Mouse (Mus musculus): Measurements from ENCODE around the gene Sohlh1.

Gene Sohlh1

DNA sequence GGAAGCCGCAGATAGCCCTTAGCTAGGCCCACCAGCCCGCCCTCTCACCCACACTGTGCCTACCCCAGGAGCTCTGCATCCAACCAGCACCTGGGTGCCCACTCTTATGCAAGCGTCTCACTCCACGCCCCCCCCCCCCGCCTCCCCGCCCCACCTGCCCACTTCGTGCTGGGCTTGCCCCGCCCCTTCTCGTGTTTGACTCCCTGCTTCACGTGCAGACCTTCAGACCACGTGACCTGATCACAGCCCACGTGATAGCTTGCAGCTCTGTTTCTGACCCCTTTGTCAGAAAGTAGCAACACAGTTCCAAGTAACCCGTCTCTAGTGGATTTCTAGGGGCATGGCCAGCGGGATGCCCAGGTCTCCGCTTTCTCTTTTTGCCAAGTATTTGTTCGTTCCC lies at the start of gene Sohlh1:
Gene Sohlh1 (minus strand): TSS at position 23 of the 400 bp plus-strand sequence.
- DNase-seq = no peak

DNA sequence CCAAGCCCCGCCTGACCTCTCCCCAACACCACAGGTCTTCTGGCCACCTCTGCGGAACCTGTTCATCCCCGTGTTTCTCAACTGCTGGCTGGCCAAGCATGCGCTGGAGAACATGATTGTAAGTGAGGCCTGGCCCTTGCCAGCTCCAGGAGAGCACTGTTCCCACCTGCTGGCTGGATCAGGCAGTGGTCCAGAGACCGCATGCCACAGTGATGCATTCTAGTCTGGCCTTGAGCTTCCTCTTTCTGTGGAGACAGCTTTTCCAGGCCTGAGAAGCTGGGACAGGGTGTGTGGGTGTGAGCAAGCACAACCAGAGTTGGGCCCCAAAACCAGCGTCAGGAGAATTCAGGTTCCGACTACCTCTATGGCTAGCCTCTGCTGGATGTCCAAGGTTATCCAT lies 45.4 kb upstream of the Sohlh1 start:
- DNase-seq = no peak

DNA sequence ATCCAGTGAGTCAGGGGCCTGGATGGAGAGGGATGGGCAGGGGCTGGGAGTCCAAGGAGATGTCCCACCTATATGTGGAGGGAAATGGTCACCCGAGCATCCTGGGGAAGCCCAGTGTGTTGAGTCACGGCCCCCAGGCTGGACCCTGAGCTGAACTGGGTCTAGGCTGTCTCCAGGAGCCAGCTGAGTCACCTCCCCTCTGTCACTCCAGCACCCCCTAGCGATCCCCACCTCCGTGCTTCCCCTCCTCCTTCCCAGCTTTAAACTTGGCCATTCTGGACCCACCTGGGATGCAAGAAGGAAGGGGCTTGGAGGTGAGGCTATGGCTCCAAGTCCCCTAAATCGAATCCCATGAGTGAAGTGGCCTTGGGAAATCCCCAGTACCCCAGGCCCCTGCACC lies 41.1 kb upstream of the Sohlh1 start:
- DNase-seq = peak; percentile 37

DNA sequence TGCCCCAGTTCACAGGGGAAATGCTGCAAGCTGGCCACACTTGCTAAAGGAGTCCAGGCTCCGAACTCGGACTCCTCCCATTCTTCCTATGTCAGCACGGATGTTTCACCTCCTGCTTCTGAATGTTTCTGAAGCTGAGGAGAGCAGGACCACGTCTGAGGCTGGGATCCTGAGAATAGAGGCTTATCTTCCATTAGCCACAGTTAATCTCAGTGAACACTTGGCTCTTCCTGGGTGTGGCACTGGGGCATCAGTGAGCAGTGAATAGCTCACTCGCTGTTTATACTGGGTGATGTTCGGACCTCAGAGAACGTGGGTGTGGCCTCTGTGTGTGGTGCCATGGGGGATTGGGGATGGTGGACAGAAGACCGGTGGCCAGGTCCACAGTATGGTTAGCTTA lies 40.2 kb upstream of the Sohlh1 start:
- no peak for DNase-seq

DNA sequence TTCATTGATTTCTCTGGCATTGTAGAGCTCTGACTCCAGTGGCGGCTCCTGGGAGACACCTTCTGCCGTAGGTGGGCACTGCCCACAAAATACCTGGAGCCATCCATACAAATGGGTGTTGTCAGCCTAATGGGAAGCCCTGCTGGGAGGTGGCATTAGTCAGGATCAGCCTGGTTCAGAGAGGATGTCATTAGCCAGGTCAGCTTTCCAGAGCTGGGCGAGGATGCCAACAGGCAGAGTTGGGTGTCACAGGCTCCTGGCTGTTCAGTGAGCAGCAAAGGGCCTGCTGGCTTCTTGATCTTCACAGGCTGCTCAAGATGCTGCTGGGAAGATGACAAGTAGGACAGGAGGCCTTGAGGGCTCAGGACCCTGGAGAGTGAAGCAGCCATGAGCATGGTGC lies 37.7 kb upstream of the Sohlh1 start:
- DNase-seq = no peak

DNA sequence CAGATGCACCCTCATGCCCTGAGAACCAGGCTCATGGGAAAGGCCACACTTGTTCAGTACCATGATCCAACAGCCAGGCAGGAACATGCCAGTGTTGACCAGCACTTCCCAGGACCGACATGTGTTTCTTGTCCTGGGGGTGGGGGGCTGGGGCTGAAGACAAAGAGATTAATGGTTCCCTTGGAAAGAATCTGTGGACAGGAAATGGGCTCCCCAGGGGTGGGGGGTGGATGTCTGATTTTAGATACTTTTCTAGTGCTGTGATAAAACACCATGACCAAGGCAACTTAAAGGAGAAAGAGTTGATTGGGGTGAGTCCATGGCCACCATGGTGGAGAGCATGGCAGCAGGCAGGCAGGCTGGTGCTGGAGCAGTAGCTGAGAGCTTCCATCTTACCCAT lies 35.2 kb upstream of the Sohlh1 start:
- DNase-seq = no peak

DNA sequence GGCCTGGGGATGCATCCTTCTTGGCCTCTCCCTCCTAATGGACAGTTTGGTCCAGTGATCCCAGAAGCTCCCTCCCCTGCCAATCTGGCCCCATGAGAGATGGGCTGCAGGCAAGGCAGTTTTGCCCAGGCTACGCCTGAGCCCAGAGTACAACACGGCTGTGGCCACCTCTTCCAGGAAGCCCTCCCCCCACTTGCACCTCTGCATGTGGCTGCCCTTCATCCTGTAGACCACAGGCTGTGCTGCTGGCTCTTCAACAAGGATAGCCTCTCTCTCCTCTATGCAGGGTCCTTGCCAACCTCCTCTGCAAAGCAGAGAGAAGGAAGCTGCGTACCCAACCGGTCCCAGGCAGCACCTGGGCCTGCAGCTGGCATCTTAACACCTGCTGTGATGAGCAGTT lies 32.0 kb upstream of the Sohlh1 start:
- DNase-seq = no peak

DNA sequence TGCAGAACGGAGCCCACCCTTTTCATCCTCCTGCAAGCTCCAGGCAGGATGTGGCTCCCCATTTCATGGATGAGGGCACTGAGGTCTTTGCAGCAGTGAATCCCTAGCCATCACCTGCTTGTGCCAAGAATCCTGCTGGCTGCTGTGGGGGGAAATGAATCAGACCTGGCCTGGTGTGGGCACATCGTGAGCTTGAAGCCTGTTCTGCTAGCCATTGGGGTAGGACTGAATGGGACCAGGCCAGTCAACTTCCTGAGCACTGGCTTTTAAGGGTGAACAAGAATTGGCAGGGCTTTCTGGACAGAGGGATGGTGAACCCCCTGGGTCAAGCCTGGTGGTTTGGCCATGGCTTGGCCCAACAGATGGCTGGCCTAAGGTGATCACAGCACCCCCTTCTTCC lies 31.5 kb upstream of the Sohlh1 start:
- DNase-seq = no peak

DNA sequence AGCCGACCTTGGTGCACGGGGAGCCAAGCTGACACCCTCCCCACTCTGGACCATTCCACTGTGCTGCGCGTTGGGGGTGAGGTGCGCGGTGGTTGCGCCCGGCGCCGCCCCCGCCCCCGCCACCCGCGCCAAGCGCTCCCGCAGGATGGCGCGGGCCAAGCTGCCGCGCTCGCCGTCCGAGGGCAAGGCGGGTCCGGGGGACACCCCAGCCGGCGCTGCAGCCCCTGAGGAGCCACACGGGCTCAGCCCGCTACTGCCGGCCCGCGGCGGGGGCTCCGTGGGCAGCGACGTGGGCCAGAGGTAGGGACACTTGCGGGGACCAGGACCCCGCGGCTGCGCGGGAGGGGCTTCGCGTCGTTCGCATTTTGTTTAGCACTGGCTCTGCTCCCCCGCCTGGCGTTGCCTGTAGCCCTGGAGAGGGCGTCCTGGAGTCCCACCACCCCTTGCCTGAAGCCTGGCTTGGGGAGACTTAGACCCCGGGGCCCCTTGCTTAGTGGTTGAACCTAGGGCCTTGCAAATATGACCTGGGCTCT lies 30.8 kb upstream of the Sohlh1 start:
- no peak for DNase-seq

DNA sequence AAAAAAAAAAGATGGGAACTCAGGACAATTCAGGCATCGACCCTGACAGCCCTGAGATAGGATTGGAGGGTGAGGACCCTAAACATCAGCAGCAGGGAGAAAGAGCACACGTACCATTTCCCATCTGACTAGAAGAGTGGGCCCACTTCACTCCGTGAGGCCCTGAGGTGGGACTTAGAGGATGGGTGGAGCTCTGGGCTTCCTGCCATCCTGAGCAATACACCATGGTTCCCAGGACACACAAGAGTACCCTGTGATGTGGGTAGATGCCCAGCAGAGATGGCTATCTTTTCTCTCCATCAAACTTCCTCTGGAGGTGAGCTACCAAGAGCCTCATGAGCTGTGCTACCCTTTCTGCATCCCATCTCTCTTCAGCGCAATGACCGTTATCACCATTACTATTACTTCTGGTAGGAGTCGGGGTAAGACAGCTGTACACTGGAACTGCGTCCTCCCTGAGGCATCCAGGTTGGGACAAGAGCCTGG lies 30.2 kb upstream of the Sohlh1 start:
- DNase-seq = no peak

DNA sequence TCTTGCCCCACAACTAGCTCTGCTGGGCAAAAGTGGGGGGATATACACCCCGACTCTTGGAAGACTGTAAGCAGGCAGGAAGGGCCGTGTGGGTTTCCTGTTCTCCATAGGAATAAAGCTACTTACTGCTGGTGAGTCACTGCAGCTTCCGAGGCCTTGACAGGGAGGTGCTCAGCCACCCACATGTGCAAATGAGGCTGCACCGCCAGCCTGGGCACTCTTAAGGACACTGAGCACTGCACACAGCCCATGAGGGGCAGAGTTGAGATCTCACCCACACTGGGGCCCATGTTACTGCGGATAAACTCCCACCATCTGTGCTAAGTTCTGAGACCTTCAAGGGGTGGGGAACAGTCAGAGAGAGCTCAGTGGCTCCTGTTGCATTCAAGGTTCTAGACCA lies 19.6 kb upstream of the Sohlh1 start:
- DNase-seq = no peak

DNA sequence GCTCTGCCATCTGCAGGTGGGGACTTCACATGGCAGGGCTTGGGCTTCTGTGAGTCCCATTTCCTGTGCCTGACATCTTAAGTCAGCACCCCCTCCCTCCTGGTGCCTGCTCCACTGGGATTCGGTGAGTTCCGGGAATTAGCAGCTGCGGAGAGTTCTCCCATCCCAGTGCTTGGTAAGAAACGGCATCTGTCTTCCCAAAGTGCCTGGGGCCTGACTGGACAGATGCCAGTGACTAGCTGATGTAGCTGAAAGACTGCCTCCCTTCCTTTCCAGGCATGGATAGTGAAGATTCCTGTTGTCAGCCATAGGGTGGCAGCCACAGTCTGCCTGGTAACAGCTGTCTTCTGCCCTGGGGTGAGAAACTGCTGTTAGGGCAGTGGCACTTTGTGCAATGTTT lies 18.4 kb upstream of the Sohlh1 start:
- DNase-seq = no peak

DNA sequence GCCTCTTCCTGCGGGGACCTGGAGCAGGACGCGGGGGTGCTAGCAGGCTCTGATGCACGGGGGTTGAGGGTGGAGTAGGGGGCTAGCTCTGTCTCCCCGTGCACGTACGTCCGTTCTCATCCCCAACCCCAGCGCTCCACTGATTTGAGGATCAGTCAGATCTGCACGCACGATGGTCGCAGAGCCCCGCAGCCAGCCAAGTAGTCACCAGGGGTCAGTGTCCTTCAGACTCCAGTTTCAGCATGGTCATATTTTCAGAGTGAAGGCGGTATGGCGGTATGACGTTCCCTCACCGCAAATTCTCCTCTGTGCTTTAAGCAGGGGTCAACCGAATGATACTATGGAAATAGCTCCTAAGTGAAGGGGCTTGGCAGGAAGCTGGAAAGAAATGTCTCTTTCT lies 17.2 kb upstream of the Sohlh1 start:
- no peak for DNase-seq

DNA sequence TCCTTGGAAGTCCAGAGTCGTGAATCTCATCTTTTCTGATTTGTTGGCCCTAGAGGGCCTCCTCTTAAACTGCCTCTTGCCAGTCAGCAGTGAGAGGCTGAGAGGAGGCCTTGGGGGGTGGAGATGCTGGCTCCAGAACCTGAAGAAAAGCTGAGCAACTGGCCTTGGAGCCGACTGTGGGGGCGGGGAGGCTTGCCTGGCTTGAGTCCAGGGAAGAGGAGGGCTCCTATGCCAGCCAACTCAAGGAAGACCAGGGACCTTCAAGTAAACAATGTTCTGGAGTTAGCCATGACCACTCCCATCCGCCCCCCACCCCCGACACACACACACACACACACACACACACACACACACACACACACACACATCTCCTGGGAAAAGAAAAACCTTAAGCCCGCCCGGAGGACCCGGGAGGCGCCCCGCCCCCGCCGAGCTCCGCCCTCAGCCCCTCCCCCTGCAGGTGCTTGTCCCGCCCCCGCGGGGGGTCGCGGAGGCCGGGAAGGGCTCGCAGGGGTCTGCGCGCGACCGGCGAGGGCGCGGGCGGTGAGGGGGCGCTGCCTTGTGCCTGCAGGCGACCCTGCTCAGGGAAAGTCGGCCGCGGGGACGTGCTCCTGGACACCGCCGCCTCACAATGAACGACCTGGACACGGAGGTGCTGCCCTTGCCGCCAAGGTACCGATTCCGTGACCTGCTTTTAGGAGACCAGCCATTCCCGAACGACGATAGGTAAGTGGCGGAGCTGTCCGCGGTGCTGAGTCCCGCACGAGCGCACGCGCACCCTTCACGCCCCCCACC lies 16.5 kb upstream of the Sohlh1 start, which contains the start of gene Kcnt1:
Gene Kcnt1 (plus strand): TSS at position 398 of the 795 bp plus-strand sequence.
- peak; percentile 26 for DNase-seq

DNA sequence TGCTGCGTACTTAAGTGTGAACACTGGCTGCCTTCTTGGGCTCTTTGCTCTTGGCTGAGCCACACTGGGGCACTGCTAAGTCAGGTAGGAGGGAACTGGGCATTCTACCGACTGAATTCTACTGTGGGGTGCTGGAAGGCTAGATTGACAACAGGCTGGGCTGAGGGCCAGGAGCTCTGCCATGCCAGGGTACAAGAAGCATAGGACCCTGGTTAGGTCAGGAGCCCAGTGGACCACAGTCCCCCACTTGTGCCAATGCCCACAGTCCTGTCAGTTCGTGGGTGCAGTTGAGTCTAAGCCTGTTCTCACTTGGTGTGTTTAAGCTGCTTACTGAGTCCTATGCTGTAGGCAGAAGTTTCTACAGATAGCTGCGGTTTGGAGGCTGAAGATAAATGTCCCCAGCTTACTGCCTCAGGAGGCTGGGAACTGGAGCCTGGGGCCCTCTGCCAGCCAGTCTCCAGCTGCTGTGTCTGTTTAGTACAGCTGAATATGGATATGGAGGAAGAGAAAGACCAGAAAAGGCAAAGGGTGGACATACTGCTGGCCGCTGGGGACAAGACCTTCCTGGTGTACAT lies 15.7 kb upstream of the Sohlh1 start:
- DNase-seq = no peak

DNA sequence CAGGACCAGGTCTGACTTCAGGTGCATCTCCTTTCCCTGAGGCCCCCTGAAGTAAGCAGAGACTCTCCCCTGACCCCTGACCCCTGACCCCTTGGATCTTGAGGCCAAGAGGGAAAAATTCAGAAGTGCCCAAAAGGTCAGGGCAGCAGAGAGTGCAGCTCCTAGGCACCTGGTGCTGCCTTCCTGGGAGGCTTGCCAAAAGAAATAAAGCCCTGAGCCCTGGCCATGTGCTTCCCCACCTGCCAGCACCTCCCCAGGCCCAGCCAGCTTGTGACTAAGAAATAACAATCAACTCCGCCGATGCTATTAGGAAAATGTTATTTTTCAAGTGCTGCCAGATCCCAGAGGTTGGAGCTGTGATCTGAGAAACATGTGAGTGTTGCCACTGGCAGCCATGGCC lies 15.0 kb upstream of the Sohlh1 start:
- DNase-seq = no peak

DNA sequence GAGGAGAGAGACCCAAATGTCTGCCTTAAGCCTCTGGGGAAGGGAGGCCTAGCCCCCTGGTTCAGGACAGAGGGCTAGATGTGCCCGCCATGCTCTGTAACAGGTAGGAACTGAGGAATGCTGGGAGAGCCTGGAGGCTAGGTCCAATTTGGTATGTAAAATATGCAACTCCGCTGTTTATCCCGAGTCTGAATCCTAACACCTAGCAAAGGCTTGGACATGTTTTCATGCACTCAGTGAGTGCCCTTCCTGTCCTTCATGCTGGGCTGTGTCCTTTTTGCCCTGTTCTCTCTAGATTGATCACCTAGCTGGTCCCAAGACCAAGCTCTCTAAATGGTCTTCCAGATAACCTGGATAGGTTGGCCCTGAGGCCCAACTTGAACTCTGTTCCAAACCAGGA lies 12.8 kb upstream of the Sohlh1 start:
- no peak for DNase-seq

DNA sequence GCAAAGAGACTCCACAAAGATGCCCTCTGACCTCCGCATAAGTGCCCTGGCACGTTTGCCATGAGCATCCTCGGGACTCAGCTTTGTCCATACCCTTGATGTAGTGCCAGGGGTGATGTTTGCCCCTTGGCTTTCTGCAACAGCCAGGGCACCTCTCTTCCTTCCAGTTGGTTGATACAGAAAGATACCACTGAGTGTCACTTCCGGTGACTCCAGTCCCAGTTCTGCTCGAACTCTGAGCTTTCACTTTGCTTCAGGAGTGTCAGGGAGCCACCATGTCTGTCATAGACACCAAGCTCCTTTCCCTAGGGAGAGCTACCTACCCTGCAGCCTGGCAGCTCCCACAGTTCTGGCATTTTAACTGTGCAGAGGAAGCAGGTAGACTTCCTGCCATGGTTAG lies 7.0 kb upstream of the Sohlh1 start:
- no peak for DNase-seq

DNA sequence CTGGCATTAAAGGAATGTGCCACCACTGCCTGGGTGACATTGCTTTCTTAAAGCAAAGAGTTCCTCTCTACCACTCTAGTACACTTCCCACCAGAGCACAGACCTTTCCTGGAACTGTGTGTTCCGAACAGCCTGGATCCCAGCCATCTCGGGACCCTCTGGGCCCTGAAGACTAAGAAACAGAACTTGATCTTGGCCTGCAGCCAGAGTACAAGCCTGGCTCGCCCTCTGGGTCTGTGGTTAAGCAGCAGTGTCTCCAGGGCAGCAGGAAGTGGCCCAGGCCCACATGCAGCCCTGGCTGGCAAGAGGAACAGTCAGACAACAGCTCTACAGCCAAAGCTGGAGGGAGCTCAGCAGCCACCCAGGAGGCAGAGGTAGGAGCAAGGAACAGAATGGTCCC lies 5.6 kb upstream of the Sohlh1 start:
- no peak for DNase-seq

DNA sequence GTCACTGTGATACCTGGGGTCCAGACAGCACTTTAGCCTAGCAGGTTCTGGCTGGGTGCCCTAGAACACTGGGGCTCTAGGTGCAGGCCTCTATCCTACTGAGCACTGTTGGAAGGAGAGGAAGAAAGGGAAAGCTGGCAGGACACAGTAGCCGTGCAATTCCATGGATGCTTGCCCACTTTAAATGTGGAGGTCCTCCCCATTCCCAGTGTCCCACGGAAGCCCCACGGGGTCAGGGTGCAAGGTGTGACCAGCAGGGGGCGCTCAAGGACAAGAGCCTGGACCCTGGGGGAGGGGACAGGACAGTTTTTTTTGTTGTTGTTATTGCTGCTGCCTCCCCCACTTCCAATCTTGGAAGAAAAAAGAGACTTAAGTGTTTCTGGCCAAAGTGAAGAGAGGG lies 3.3 kb upstream of the Sohlh1 start:
- DNase-seq = peak; percentile 70

DNA sequence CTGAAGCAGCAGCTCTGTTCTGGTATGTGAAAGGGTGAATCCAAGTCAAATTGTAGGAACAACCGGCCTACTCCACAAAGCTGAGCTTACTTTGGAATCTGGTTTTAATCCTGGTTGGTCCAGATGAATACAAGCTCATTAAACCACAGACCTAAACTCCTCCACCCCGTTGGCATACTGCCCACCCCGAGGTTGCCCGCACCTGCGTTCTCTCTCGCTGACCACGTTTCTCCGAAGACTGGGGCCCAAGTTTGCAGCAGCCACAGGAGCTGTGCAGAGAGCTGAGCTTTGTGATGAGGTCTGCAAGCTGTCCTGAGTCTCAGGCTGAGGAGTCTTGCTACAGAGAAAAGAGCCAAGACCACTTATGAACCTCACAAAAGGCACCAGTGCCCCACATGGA lies 532 bp downstream of the Sohlh1 start:
- DNase-seq = no peak

DNA sequence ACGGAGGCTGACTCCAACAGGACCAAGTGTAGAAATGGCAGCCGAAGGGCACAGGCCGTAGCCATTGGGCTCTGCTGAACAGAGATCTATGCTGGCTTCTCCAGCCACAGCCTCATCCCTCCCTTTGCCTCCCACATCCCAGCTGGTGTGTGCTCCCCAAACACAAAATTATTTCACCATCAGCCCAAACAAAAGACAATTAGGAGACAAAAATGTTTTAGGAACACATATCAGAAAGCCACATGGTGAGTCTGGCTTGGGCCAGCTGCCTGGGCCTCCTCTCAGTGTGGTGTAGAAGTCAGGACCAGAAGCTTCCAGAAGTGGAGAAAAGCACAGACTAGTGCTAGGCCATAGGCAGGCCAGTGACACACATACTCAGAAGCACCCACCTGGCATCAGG lies 3.0 kb downstream of the Sohlh1 start:
- DNase-seq = no peak

DNA sequence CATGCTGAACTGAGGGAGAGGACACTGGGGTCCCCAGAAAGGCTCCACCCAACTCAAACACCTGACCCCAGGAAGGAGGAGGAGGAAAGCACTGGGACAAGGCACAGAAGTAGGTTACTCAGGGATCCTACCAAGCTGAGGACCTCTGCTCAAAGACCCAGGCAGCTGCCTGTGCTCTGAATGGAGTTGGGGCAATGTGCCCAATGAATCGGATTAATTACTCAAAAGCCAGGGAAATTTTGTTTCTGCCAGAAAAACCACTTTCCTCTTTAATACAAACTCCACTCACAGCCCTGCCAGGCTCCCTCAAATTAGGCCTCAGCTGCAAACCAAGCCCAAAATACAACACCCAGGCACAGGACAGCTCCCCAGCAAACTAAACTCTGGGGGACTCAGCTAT lies 4.3 kb downstream of the Sohlh1 start:
- DNase-seq = no peak

DNA sequence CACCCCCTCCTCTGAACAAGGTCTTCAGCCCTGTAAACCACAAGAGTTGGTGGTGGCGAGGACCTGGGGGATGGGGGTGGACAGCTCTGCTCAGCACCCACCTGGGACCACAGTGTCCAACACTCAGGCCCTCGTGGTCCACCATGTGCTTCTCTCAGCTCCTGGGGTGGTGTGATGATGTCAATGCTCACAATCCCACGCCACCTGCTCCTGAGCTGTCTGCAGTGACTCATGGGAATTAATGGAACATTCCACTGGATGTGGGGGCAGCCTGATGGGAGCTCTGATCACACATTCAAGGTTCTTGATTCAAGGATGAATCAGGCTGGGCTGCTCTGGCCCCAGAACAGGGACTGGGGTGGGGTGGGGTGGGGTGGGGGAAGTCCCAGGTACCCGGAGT lies 4.9 kb downstream of the Sohlh1 start:
- DNase-seq = no peak

DNA sequence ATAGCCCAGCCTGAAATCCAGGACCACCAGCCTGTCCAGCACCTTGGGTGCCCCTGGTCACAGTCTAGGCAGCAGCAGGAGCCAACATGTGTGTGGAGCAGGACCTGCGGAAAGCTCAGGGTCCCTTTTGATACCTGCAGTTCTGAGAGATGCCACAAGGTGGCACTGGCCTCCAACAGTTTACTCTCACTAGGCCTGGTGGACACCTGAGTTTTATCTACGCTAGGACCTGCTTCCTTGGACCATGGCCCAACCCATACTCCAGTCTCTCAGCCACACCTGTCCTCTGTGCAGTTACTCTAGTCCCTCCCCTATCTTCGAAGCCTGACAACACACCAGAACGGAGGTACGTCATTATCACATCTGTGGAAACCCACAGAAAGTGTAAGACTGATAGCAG lies 10.8 kb downstream of the Sohlh1 start:
- DNase-seq = peak; percentile 63
